9 mouse cellular contexts compared by ENCODE assay signal in genomic region chr1:162476531-162477080, GRCm38 (mm10). TPM values are rescaled to one million over a fixed set of nuclear protein-coding genes. Genes with fewer than 3 reads are reported as not detected.
A peak's percentile ranks its signal among the peaks of the same experiment; 100 is the strongest.
DNase-seq lines count a peak whose midpoint lies in the region; ATAC-seq lines count a peak whose summit lies in the region.
"Had no signal": no experiment of that assay in that cellular context is flagged by ENCODE, and none has a peak within 500 bp of the region (broad histone marks: within the 10 kb centered on the region; RNA-seq: fewer than 3 reads in every experiment).

No protein-coding gene starts in this region.

- peak overlapping the region; percentile 100 for H3K4me2 ChIP-seq in heart, embryonic 12.5 days
- H3K4me2 ChIP-seq in midbrain, embryonic 14.5 days (ENCODE audit: low read length) = peak overlapping the region; percentile 73

- no peak overlapping the region for H3K9ac ChIP-seq in heart, embryonic 12.5 days
- H3K9ac ChIP-seq in midbrain, embryonic 14.5 days (replicated peaks; ENCODE audit: low read length) = peak overlapping the region; percentile 77

- H3K27ac ChIP-seq in heart, embryonic 12.5 days (ENCODE audit: poor library complexity, severe bottlenecking) = no peak overlapping the region
- H3K27ac ChIP-seq in hindbrain, embryonic 10.5 days = no peak overlapping the region
- 0 out of 2 replicates have a peak overlapping the region, but pooled peaks have one; percentile 8 for H3K27ac ChIP-seq in midbrain, embryonic 14.5 days (replicated peaks; ENCODE audit: low read depth, low read length)

- H3K4me3 ChIP-seq in heart, embryonic 12.5 days = peak overlapping the region; percentile 83
- peak overlapping the region; percentile 77 for H3K4me3 ChIP-seq in hindbrain, embryonic 10.5 days
- H3K4me3 ChIP-seq in midbrain, embryonic 14.5 days (replicated peaks; ENCODE audit: low read depth, low read length) = peak overlapping the region; percentile 60

- no peak for ATAC-seq in heart, embryonic 12.5 days (ENCODE audit: insufficient number of reproducible peaks, low FRiP score)
- ATAC-seq in midbrain, embryonic 14.5 days (ENCODE audit: low FRiP score, low TSS enrichment) = no peak; the same call in 1 of the 2 replicates

- no peak for DNase-seq in heart, postnatal 14 days
- DNase-seq in cerebellum, adult 9-10 months = peak; percentile 53
- no peak for DNase-seq in hindbrain, embryonic 10.5 days (ENCODE audit: low spot score)
- peak; percentile 37 for DNase-seq in midbrain, embryonic 14.5 days
- no peak for DNase-seq in frontal cortex, postnatal 25 days (ENCODE audit: low spot score in 2 of 2)
- no peak for DNase-seq in adrenal gland, postnatal 10 days
- no peak for DNase-seq in thymus, postnatal 10 days (ENCODE audit: low spot score in 2 of 2)

- H3K9me3 ChIP-seq in heart, embryonic 12.5 days (replicated peaks) = no peaks in the 10 kb centered on the region
- no peaks in the 10 kb centered on the region for H3K9me3 ChIP-seq in hindbrain, embryonic 10.5 days
- H3K9me3 ChIP-seq in midbrain, embryonic 14.5 days (ENCODE audit: control insufficient read depth, low read length) = no peaks in the 10 kb centered on the region
- H3K9me3 ChIP-seq: G1E had no signal

- H3K4me1 ChIP-seq in heart, embryonic 12.5 days (replicated peaks) = peaks cover 9% of the 10 kb centered on the region
- H3K4me1 ChIP-seq in hindbrain, embryonic 10.5 days (replicated peaks) = peaks cover 22% of the 10 kb centered on the region
- H3K4me1 ChIP-seq in midbrain, embryonic 14.5 days (ENCODE audit: control insufficient read depth, insufficient read depth, low read length) = peaks cover 17% of the 10 kb centered on the region

- 3% methylated on average over 19 of the region's 19 CpGs for WGBS in heart, embryonic 12.5 days
- 1% methylated on average over 19 of the region's 19 CpGs for WGBS in hindbrain, embryonic 10.5 days
- WGBS in midbrain, embryonic 14.5 days = 1% methylated on average over 19 of the region's 19 CpGs

- intact Hi-C loops in heart, postnatal 14 days (cut with DNase I) = loop anchor here (5.0 to 10.0 kb wide), 3 partner anchors 36 to 122 kb away; no protein-coding TSS in a partner anchor

- H3K27me3 ChIP-seq in heart, embryonic 12.5 days (replicated peaks) = peaks cover 18% of the 10 kb centered on the region
- H3K27me3 ChIP-seq in hindbrain, embryonic 10.5 days (ENCODE audit: insufficient read depth, poor library complexity, severe bottlenecking) = peaks cover 37% of the 10 kb centered on the region
- H3K27me3 ChIP-seq in midbrain, embryonic 14.5 days (ENCODE audit: control insufficient read depth, insufficient read depth, low read length) = no peaks in the 10 kb centered on the region

- H3K36me3 ChIP-seq in heart, embryonic 12.5 days = no peaks in the 10 kb centered on the region
- H3K36me3 ChIP-seq in hindbrain, embryonic 10.5 days = no peaks in the 10 kb centered on the region
- no peaks in the 10 kb centered on the region for H3K36me3 ChIP-seq in midbrain, embryonic 14.5 days (ENCODE audit: control insufficient read depth, insufficient read depth, low read length)
- H3K36me3 ChIP-seq: G1E had no signal

RNA-seq across cellular contexts. Expression of gene Dnm3, which starts 1.2 kb away (rescaled TPM):
- polyA plus RNA-seq in heart, embryonic 12.5 days (2016; fragmentation: Nextera tagmentation; extraction: Ambion mirVana) = 0.95 and 1.1 TPM in 2 replicates
- total RNA-seq in heart, postnatal 14 days (2021) = 10 to 100 TPM; 11.1 to 14.9 TPM
- 2.6 and 7.5 TPM in 2 replicates for polyA plus RNA-seq in hindbrain, embryonic 10.5 days (2016; fragmentation: Nextera tagmentation; extraction: Ambion mirVana)
- polyA plus RNA-seq in midbrain, embryonic 14.5 days (2014; fragmentation: Nextera tagmentation; extraction: Ambion mirVana) = 60.1 and 62.0 TPM in 2 replicates
- total RNA-seq in adrenal gland, postnatal 10 days (2021) = 10 to 100 TPM in 1 of 2 experiments, 1 to 10 TPM in 1; 7.5 to 10.3 TPM

Comparison
In these comparisons a context has a peak if more than half of its experiments do, and no peak if none do; other contexts are left out.
1. DNase-seq: peak in cerebellum, adult 9-10 months (single experiment) and midbrain, embryonic 14.5 days (single experiment); none in heart, postnatal 14 days (0 of 2), hindbrain, embryonic 10.5 days (single experiment), frontal cortex, postnatal 25 days (0 of 2), adrenal gland, postnatal 10 days (single experiment) and thymus, postnatal 10 days (0 of 2).
2. Peak in every context shown above with its lines, with median percentiles within 50 percentile points of each other: H3K4me3 ChIP-seq.